Mouse (Mus musculus): ENCODE measurements around the gene Dars.
"Not testable (repeated sequence)": the region's sequence is repeated elsewhere in the genome, so short reads cannot be mapped to it uniquely, and the experiment has no call there.

The Dars gene

DNA sequence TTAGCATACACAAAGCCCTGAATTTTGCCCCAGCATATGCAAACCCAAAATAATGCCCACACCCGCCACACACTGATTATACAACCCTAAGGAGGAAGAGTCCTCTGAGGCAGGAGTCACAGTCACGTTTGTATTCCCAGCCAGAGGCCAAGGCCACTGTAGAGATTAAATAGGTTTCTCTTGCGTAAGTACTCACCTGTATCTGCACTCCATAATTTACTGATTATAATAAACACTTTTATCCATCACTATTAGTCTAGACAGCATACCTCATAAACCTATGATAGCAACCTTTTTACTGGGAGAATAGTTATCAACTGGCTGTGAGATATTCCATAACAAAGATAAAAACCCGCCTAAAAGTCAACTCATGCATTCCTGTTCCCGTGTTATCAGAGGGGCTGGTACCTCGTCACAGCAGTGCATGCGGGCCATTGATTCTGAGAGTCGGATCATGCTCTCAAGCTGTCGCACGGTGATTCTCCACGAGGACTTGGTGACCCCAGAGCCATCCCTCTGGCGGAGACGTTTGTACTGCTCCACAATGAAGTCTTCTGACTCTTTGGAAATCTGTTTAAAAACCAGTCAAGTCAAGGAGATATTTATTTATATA is 79.4 kb downstream of the Dars start:
- DNase-seq (ENCODE audit: low spot score), result no peak

DNA sequence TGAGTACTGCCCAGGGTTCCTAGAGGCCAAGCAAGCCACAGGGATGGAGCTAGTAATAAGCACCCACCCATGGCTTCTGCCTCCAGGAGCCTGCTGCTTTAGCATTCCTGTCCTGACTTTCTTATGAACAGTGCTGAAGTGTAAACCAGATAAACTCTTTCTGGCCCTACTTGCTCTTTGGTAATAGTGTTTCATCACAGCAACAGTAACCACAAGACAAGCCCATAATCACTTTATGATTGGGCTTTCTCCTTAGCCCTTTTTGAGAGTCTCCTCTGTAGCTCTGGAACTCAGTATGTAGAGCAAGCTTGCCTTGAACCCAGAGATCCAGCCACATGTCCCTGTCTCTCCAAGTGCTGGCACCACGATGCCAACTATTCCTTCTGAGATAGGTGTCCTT is 86.9 kb downstream of the Dars start:
- no peak for DNase-seq (ENCODE audit: low spot score)

DNA sequence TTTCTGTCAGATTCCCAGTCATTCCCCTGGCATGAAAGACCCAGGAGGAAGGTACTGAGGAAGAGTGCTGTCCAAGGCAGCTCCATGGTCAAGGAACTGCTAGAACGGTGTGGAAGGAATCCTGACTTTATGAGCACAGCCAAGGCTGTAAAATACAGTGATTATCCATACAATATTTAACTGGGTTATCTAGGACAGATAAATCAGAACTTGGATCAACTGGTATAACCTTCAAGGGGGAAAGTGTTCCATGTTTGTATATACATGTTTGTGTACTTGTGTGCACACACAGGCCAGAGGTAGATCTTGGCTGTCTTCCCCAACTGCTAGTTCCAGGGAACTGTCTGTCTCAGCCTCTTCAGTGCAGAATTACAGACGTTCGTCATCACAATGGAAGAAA is 89.0 kb downstream of the Dars start, which contains the start of gene Lct:
Lct (minus strand) TSS at position 101 of the 400 bp plus-strand sequence.
- DNase-seq (ENCODE audit: low spot score), result no peak

DNA sequence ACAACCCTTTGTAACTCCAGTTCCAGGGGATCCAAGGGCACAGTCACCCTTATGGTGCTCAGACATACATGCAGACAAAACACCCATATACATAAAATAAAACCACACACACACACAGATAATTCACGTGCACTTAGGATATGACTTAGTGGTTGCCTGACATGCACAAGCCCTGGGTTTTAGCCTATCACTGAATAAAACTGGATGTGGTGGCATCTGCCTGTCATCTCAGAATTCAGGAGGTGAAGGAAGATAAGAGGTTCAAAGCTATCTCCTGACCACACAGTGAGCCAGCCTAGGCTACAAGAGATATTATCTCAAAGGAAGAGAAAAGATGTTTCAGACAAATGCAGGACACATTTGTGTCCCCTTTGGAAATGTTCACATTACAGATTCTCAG is 90.0 kb downstream of the Dars start:
- DNase-seq (ENCODE audit: low spot score), result no peak

DNA sequence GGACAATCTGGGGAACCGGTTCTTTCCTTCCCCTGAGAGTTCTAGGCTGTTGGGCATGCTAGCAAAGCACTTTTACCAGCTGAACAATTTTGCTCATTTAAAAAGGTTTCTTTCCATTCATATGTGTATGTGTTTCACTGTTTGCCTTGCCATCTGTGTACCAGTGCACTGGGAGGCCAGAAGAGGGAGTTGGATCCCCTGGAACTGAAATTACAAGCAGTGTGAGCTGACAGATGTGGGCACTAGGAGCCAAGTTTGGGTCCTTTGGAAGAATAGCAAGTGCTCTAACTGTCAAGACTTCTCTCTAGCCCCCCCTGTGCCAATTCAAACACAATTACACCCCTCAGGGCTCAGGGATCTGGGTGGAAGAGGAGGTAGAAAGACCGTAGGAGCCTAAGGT is 92.4 kb downstream of the Dars start:
- DNase-seq (ENCODE audit: low spot score), result no peak

DNA sequence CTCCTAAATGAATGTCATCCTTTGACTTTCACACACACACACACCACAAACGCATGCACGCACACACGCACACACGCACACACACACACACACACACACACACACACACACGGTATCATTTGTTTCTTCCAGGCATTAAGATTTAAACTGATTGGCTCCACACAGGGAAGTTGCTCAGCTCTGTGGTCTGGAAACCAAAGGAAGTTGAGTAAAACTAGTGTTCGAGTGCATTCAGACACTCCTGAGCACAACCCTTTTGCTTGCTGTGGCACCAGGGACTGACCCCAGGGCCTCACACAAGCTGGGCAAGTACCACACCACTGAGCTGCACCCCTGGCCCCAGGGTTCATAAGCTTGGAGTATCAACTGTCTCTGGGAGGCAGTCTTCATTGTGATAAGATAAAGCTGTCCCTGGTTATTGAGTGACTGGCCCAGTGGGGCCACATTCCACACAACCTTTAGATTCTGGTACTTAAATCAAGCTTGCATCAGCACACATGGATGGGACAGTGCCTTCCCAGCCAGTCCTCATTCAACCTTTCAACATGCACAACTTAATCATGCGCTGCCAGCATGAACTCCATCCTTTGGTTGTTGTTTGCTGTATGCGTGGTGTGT is 94.0 kb downstream of the Dars start:
- DNase-seq (ENCODE audit: low spot score), result no peak

DNA sequence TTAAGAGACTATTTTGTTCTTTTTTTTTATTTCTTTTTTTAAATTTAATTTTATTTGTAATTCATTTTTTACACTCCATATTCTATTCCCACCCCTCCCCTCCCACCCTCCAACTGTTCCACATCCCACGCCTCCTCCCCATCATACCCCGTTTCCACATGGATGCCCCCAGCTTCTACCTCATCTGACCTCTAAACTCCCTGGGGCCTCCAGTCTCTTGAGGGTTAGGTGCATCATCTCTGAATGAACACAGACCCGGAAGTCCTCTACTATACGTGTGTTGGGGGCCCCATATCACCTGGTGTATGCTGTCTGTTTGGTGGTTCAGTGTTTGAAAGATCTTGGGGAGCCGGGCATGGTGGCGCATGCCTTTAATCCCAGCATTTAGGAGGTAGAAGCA is 97.9 kb downstream of the Dars start:
- not testable (repeated sequence) for DNase-seq (ENCODE audit: low spot score)

DNA sequence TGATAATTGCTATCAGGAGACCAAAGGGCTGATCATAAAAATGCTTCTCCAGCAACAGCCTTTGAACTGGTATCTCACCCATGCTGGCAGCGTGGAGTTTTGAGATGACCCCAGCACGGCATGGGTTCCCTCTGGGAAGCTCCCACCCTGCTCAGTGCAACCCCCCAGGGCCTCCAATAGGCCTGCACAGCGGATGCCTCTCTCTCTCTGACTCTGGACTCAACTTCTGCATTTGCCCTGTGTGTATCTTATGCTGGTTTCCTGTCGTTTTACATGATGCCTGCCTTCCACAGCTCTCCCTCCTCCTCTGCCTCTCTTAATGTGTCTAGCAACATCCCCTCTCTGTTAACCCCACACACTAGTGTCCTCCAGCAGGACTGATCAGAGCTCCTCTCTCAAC is 102.5 kb downstream of the Dars start:
- DNase-seq (ENCODE audit: low spot score), result no peak
